Mouse (Mus musculus) heart, embryonic 14.5 days (tissue): ENCODE results near the gene Pgs1. TPM values are rescaled to one million over a fixed set of nuclear protein-coding genes. Genes with fewer than 3 reads are reported as not detected.

ENCODE experiments used
- ATAC-seq: fragments of 200-750 bp; cut with Nextera tagmentation; 2 replicates; pipeline ENCODE4 v1.8.0; 2017; ENCODE audit warnings: low read depth, moderate TSS enrichment; ENCODE audit not compliant: insufficient number of reproducible peaks, insufficient read depth, low FRiP score
- H3K27ac ChIP-seq, 2 experiments: fragments of 200-500 bp in 1 of 2; fragments of 300-500 bp in 1 of 2; sonication (generic) in 1 of 2; replicated peaks in 1 of 2; 2 replicates each; pipeline ENCODE4 v1.5.1; 2012 to 2014; ENCODE audit warnings: low read depth in 2 of 2, low read length in 2 of 2, control low read depth in 1 of 2, mild to moderate bottlenecking in 1 of 2, mixed read lengths in 1 of 2; ENCODE audit not compliant: control insufficient read depth in 1 of 2, insufficient read depth in 1 of 2
- H3K27me3 ChIP-seq: fragments of 300-500 bp; sonication (generic); 2 replicates; pipeline ENCODE4 v1.6.1; 2014; ENCODE audit warnings: mild to moderate bottlenecking, low read length, control low read depth; ENCODE audit not compliant: control insufficient read depth, insufficient read depth
- H3K36me3 ChIP-seq: fragments of 300-500 bp; sonication (generic); 2 replicates; pipeline ENCODE4 v1.6.1; 2014; ENCODE audit warnings: mild to moderate bottlenecking, control low read depth, low read length, mixed read lengths; ENCODE audit not compliant: control insufficient read depth, insufficient read depth
- H3K4me1 ChIP-seq, 2 experiments: fragments of 200-500 bp in 1 of 2; fragments of 300-500 bp in 1 of 2; sonication (generic) in 1 of 2; 2 replicates each; pipeline ENCODE4 v1.6.1; 2012 to 2014; ENCODE audit warnings: low read length in 2 of 2, control low read depth in 1 of 2, mixed read lengths in 1 of 2; ENCODE audit not compliant: control insufficient read depth in 2 of 2, insufficient read depth in 2 of 2
- H3K4me2 ChIP-seq: fragments of 300-500 bp; sonication (generic); 2 replicates; pipeline ENCODE4 v1.6.1; 2014; ENCODE audit warnings: mild to moderate bottlenecking, low read length
- H3K4me3 ChIP-seq, 2 experiments: fragments of 200-500 bp in 1 of 2; fragments of 300-500 bp in 1 of 2; sonication (generic) in 1 of 2; 2 replicates each; pipeline ENCODE4 v1.5.1; 2012 to 2014; ENCODE audit warnings: low read length in 2 of 2, mild to moderate bottlenecking in 2 of 2, control low read depth in 1 of 2, low read depth in 1 of 2, moderate library complexity in 1 of 2; ENCODE audit not compliant: control insufficient read depth in 1 of 2, insufficient read depth in 1 of 2
- H3K9ac ChIP-seq: fragments of 300-500 bp; sonication (generic); 2 replicates; pipeline ENCODE4 v1.6.1; 2014; ENCODE audit warnings: mild to moderate bottlenecking, low read length
- H3K9me3 ChIP-seq: fragments of 300-500 bp; sonication (generic); 2 replicates; pipeline ENCODE4 v1.6.1; 2016; ENCODE audit warnings: low read length, control low read depth; ENCODE audit not compliant: control insufficient read depth
- WGBS: fragments of 180-500 bp; shearing (Covaris S2); extraction: QIAGEN DNeasy Blood & Tissue Kit; methylation state at CpG from one replicate; pipeline ENCODE4 v1.1.7; 2014; 5-methylcytosine and 5-hydroxymethylcytosine counted together
- microRNA-seq: library from miRNA; unstranded; fragments of <30 nt; microRNA quantifications from one replicate; pipeline ENCODE4, GENCODE M21; 2016
- polyA plus RNA-seq: library from polyadenylated mRNA; unstranded; fragments of >200 nt; fragmentation: Nextera tagmentation; extraction: Ambion mirVana; gene quantifications from 2 replicates; pipeline ENCODE4 v1.2.1, GENCODE M21; 2014

Gene Pgs1
- polyA plus RNA-seq, 1 experiment from 2014 or later, result 23.1 TPM

GRCm38 (mm10) chr11:118071227-118071912, 85.3 kb downstream of the Pgs1 start:
- Histone ChIP-seq H3K9ac (no peak overlapping the region), H3K9me3 (no peaks in the 10 kb centered on the region), H3K27me3 (no peaks in the 10 kb centered on the region), H3K36me3 (no peaks in the 10 kb centered on the region), H3K27ac (no peak overlapping the region), H3K4me2 (no peak overlapping the region), H3K4me1 (peaks cover 4 to 6% of the 10 kb centered on the region in 2 experiments; a peak in 2 of 4 replicates), H3K4me3 (no peak overlapping the region)
- ATAC-seq, result no peak
- WGBS, result 54% methylated on average over 11 of the region's 11 CpGs

Small RNA genes lying within 50 kb of the gene (microRNA-seq; reads per million reads assigned to microRNA genes)
- not detected for gene Mir6933

Other genes with a start within 250 kb of the Pgs1 start
- gene Tmc8, start 204.2 kb upstream of the Pgs1 start, polyA plus RNA-seq, result 1.6 and 2.1 TPM in 2 replicates
- 18.2 and 22.5 TPM in 2 replicates for gene Tmc6, start 204.1 kb upstream of the Pgs1 start, polyA plus RNA-seq
- 0.19 and 0.44 TPM in 2 replicates for gene 6030468B19Rik, start 188.6 kb upstream of the Pgs1 start, polyA plus RNA-seq
- gene Gm20708, start 176.6 kb upstream of the Pgs1 start, polyA plus RNA-seq, result 0.71 and 1.0 TPM in 2 replicates
- gene Syngr2, start 176.6 kb upstream of the Pgs1 start, polyA plus RNA-seq, result 99.4 and 102 TPM in 2 replicates
- 18.7 and 20.8 TPM in 2 replicates for gene Afmid, start 160.4 kb upstream of the Pgs1 start, polyA plus RNA-seq
- gene Tk1, start 160.2 kb upstream of the Pgs1 start, polyA plus RNA-seq, result 98.0 and 100 TPM in 2 replicates
- 227 and 240 TPM in 2 replicates for gene Birc5, start 137.0 kb upstream of the Pgs1 start, polyA plus RNA-seq
- not detected in 2 replicates for gene Tmem235, start 125.5 kb upstream of the Pgs1 start, polyA plus RNA-seq
- gene Tha1, start 112.8 kb upstream of the Pgs1 start, polyA plus RNA-seq, result 4.9 and 5.6 TPM in 2 replicates
- 2.0 and 2.3 TPM in 2 replicates for gene Socs3, start 16.2 kb upstream of the Pgs1 start, polyA plus RNA-seq
- 0.11 and 0.23 TPM in 2 replicates for gene Dnah17, start 144.3 kb downstream of the Pgs1 start, polyA plus RNA-seq